Mouse (Mus musculus) frontal cortex, adult 2 months (tissue): ENCODE measurements around the gene Hdhd3. TPM values are rescaled to one million over a fixed set of nuclear protein-coding genes. Genes with fewer than 3 reads are reported as not detected.
A peak's percentile ranks its signal among the peaks of the same experiment; 100 is the strongest.

Source experiments
- DNase-seq, 2 experiments: peaks; one replicate each; pipeline ENCODE4 v3.0.0; 2022; ENCODE audit warnings: low spot score in 1 of 2; ENCODE audit errors: extremely low spot score in 1 of 2
- polyA plus RNA-seq: library from polyadenylated mRNA; depleted of rRNA; stranded (reverse); fragments of >200 nt; gene quantifications from 2 replicates; pipeline ENCODE4 v1.2.3, GENCODE M21; 2012; rRNA removed

Hdhd3 gene
- polyA plus RNA-seq = 6.8 and 8.0 TPM in 2 replicates

DNA sequence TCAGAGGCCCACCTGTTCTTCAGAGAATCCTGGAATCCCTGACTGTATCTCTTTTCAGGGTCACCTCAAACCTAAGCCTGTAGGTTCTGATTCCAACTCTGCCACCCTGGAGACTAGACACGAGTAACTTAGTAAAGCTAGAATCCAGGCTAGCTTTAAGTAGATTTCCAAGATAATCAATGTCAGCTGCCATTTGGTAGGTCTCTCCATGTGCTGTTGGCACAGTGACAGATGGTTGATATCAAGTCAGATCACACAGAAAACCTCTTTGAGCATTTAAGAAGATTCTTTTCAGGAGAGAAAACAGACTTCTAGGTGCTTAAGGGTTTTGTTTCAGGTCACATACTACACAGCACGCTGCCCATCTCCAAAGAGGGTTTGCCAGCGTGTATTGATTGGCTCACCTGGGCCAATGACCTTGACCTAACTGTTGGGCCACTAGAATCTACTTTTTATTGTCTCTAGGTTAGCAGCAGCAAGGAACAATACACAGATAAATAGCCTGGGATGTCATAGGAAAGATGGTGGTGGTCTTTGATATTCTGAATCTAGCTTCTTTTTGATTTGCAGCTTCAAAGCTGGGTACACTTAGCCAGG is at the start of gene Hdhd3:
Hdhd3 (minus strand) TSS at position 94 of the 597 bp plus-strand sequence.
- no peak for DNase-seq

DNA sequence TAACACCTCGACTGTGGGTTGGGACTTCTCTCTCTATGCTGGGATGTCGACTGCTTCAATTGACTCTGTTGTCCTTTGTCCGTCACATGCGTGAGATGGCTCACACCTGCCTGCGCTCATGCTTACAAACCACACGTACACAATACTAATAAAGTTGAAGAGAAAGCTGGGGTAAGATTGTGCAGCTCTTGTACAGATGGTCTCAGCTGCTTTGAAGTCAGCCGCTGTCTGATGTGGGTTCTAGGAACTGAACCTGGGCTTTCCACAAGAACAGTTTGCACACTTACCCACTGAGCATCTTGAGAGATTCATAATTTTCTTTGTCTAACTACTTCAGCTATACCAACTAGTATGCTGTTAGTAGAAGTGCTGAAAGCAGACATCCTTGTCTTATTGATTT is 48.7 kb upstream of the Hdhd3 start:
- DNase-seq = no peak

DNA sequence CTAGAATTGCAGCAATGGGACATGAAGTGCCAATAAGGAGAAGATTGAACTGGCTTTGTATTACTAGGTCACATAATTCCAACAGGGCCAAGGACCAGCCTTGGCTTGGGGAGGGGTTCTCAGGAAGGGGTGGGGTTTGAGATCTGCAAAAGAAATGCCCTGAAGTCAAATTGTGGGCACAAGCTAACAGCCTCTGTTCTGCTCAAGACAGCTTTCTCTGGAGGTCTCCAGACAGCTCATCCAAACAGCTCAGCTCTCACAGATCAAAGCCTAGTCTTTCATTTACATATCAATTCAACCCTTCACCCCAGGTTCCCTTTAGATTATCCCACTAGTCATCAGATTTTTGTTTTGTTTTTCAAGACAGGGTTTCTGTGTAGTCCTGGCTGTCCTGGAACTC is 41.5 kb upstream of the Hdhd3 start:
- DNase-seq = no peak

DNA sequence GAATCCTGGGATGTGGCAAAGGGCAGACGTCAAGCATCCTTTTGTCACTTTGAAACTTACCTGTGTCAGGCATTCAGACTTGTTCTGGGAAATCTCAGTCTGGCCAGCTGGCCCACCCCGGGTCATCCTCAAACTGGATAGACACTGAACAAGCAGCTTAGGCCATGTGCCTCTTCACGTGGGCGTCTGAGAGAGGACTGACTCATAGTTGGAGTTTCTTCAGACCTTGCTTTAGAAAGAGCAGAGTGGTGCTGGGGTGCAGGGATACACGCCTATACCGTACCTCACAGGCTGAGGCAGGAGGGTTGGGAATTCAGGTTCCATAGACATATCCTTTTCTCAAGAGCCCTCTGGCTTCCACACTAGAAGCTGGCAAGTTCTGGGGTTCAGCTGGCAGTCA is 40.5 kb upstream of the Hdhd3 start:
- DNase-seq = no peak

DNA sequence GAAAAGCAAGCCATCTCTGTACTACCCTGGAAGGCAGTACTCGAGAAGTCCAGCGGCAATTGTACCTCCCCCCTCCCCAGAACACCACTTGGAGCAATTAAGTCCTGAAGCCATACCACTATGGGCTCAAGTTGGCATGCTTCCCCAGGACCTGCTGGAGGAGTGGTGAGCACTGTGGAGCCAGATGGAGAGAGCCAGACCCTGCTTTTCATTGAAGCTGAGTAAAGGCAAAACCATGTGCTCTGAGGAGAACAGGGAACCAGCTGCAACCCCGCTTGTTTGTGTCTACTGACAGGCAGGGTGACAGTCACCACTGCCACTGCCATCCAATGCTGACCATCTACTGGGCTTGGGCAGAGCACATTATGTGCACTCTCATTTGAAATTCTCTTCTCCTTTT is 38.5 kb upstream of the Hdhd3 start:
- no peak for DNase-seq

DNA sequence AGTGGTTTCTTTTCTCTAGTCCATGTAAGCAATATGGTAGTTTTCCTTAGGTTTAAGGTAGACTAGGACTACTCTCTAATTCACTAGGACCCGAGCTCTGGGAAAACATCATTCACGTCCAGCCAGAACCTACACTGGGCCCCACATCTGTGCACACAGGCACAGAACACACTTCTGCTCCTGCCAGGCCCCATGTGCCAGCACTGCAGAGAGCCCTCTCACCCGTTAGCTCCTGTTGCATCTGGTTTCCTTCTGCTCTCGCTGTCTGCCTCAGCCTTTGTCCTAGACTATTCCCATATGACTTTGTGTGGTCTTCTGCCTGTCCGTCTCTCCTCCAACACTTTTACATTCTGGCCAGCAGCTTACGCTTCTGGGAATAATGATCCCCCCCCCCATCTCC is 30.5 kb upstream of the Hdhd3 start:
- DNase-seq = no peak

DNA sequence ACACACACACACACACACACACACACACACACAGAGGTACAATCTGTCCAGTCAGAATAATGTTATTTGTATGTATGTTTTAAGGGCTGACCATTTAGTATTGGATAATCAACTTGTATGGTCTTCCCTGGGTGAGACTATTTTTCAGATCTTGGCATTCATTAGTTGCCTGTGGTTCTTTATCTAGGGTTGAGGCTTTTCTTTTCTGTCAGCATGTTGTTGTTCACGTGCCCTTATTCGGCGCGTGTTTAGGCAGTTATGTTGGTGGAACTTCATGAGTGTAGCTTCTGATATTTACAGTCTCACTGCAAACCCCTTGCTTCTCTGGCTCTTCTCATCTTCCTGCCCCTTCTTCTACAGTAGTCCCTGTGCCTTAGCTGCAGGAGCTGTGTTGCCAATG is 24.4 kb upstream of the Hdhd3 start:
- no peak for DNase-seq

DNA sequence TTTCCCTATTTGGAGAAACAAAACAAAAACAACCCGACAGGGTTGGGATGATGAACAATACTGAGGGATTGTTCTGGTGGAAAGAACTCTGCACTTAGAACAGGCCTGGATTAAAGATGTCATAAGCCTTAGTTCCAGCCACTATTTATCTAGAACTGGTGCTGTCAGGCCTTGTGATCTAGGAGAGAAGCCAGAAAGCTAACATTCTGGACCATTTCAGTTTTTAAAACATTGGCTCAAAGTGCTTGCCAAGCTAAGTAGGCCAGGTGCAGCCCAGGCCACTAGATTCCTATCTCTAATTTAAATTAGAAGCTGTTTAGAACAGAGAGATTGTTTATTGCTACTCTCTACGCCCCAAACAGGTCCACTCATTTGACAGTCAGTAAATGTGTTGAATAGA is 23.0 kb upstream of the Hdhd3 start:
- no peak for DNase-seq

DNA sequence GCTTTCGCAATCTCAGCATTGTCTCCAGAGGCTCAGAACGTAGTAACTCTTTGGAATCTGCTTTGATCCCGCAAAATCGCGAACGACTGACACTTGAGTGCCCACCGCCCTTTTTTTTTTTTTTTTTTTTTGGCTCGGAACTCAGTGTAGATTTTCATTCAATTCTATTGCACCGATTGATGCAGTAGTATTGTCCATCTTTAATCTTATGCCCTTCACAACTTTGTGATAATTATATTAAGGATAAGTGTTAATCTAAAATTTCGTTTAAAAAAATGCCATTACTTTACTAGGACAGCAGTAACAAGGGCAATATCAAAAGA is 22.2 kb upstream of the Hdhd3 start:
- no peak for DNase-seq

DNA sequence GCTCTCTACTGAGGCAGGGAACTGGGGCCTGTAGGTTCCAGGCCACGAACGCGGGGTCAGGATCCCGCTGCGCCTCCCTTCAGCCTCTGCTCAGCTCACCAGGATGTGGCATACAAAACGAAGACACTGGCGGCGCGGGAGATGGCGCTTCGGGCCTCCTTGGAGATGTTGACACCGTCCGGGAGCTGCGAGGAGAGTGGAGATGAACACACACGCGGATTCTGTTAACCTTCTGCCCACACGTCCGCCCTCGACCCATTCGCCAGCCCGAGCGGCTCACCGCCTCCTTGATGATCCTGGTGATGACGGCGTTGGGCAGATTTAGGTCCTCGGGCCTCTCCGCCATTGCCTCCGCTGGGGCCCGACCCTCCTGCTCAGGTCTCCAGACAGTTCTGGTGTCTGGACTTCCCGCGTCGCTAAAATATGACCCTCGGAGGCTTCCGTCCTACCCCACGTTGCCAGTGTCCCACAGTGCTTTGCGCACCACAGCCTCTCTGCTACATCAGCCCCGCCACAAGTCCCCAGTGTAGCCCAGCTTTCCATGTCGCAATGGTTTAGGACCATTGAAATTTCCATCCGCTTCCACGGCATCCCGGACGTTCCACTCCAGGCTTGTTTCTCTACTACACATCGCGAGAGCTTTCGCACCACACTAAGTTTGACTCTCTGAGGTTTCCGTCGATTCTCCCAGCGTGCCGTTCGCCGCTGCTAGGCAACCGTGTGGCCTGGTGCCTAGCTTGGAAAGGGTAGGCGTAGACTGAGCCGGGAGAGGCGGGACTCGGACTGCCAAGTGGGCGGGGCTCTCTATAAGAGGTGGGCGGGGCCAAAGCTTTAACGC is 21.6 kb upstream of the Hdhd3 start, which contains the start of the genes Pole3 and 4933430I17Rik:
Pole3 (minus strand) TSS at position 418 of the 838 bp plus-strand sequence.
4933430I17Rik (plus strand) TSS at position 719 of the 838 bp plus-strand sequence.
- DNase-seq = peak; percentile 92 to 97

DNA sequence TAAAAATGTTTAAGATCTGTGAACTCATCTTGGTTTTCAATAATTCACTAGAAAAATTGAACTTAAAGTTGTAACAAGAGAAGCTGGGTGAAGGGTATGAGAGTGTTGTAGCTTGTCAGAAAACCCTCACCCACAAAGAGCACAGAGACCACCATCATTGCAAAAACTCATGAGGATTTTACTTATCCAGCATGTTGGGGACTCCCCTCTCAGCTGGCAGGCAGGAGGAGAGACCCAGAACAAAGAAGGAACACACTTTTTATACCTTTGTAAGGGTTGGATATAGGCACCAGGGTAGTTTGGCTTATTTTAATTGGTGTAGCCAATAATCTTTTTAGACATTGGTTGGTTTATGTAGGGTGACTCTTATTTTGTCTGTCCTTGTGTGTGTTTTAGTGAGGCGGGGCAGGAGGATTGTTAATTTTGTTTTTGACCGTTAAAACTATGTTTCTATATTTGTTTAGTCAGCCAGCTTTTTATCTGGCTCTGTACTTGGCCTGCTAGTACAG is 17.7 kb upstream of the Hdhd3 start:
- DNase-seq = no peak

DNA sequence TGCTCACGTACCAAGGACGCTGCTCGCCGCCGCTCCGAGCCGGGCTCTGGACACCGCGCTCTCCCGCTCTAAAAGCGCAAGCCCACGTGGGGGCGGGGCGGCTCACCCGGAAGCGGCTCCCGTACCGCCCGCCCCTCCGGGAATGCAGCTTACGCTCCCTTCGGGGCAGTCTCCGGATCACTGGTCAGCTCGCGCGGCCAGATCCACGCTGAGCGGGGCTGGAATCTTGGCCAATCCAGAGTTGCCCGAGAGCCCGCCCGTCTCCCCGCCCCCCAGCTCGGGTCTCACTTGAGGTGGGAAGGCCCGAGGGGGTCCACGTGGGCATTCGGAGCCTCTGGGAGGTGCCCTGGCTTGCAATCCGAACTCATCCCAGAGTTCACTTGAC is 16.6 kb upstream of the Hdhd3 start, which contains the start of gene Alad:
Alad (minus strand) TSS at position 70 of the 385 bp plus-strand sequence.
- peak; percentile 45 to 79 for DNase-seq

DNA sequence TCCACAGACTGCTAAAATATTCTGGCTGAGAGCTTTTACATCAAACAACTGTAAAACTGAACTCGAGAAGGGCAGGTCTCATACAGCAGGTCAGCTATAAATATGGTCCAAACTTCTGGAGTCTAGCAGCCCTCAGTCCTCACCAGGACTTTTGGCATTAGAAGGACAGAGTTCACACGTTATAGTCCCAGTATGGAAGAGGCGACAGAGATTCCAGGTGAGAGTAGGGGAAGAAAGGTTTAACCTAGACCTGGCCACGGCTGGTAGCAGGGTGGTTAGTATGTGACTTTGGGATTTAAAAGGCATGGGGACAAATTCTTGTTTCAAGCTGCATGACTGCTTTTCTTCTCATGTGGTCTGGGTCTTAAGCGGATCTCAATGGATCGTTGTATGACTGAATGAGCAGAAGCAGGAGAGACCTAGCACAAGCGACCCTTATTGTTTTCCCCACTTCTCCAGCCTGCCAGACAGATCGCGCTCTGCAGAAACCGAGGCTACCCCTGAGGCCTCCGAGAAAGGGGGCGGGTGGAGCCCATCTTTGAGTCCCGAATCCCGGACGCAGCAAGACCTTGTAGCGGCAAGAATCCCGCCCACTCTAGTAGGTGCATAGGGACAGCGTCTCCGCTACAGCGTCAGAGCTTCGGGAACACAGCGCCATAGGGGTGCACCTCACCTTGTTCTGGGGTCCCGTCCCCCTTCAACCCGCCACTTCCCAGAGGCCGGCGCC is 16.0 kb upstream of the Hdhd3 start:
- no peak for DNase-seq

DNA sequence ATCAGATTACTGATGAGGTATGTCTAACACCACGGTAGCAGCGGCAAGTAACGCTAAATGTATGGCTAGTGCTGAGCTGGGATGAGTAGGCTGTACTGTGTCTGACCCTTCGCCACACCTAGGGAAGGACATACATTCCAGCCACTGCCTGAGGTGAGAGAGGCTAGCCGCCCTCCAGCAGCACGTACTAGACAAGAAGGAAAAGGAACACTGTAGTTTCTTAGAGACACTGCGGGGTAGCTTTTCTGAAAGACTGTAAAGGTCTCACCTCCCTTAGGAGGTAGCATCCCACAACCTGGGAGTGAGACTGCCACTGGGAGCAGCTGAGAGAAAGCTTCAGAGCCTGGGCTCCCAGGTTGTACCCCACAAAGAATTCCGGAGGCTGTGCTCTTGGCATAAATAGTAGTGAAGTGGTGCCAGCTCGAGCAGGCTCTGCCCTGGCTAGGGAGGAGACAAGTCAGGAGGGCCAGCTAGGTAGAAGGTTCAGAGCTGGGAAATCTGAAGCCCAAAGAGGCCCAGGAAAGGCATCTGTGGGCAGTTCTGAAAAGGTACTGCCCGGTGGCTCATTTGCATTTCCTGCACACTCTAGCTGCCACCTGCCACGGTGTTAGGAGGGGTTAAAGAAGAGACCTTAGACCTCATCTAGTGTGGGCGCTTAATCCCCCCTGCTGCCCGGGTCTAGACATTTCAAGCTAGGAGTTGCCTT is 15.3 kb upstream of the Hdhd3 start:
- no peak for DNase-seq

DNA sequence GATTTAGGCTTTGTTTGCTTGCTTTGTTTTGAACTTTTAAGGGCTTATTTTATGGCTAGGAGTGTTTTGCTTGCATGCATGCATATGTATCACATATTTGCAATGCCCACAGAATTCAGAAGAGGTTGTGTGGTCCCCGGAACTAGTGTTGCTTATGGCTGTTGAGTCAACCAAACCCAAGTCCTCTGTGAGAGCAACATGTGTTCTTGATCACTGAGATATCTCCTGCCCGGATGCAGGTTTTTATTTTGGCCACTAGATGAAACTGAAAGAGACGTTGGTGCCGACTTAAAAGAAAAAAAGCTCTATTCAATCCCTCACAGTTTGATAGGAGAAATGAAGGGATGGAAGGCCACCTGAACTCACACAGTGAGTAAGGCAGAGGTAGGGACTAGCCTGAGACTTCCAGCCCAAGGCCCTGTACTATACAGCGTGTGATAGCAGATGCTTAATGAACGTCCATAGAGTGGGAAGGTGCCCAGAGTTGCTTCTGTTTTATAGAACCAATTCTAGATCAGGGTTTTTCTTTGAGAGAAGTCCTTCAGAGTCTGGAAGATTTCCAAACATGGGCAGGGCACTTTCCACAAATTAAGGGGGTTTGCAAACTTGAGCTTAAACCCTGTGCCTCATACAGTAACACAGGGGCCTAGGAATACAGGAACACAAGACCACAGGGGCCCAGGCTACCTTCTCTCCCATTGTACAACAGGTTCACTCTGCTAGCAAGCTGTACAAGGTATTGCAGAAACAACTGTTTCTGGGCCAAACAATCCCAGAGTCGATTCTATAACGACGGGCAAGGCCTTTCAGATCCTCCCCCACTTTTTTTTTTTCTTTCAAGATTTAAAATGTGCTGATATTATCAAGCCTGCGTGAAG is 14.5 kb upstream of the Hdhd3 start:
- DNase-seq = no peak

DNA sequence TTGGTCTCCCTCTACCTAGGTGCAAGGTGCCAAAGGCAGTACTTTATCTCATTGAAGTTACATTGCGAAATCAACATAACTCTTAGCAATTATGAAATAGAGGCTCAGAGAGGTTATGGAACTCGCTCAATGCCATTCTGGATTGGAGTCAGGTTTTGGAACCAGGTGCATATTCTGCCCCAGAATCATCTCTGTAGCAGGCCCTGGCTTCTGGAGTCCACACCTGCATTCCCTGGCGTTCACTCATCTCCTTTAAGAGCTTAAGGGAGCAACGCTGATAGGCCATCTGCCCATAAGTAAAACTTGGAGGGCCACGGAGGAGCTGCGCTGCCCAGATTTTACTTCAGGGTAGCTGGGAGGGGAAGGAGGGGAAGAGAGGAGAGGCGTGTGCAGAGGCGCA is 13.8 kb upstream of the Hdhd3 start:
- DNase-seq = no peak

DNA sequence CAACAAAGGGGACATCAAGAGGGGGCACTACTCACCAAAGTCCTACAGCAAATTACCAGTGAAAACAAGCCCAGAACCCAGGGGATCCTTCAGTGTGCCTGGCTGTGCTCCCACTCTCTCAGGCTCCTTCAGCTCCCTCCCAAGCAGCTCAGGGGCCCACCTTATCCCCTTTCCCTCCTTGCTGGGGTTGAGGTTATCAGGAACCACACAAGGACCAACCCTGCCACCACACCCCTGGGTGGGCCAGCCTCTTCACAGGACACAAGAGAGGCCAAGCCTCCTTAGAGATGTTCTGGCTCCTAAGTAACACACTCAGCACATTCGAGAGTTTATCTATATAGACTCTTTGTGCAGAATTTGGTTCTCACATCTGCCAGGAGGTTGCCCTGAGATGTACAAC is 13.3 kb upstream of the Hdhd3 start:
- no peak for DNase-seq

DNA sequence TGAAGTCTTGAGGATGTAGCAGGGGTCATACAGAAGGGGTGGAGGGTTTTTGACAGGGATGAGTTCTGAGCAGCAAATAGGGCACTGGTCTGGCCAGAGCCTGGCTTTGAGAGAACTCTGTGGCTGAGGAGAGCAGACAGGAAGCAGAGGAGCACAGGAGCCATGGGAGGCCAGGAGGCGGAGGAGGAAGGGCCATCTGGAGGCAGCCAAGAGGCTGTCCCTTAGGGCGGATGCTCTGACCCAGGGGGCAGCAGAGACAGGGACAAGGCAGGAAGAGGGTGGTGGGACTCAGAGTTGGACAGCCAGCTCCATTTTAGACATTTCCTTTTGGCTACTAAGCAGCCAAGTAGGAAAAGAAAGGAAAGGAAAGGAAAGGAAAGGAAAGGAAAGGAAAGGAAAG is 12.8 kb upstream of the Hdhd3 start:
- DNase-seq = no peak

DNA sequence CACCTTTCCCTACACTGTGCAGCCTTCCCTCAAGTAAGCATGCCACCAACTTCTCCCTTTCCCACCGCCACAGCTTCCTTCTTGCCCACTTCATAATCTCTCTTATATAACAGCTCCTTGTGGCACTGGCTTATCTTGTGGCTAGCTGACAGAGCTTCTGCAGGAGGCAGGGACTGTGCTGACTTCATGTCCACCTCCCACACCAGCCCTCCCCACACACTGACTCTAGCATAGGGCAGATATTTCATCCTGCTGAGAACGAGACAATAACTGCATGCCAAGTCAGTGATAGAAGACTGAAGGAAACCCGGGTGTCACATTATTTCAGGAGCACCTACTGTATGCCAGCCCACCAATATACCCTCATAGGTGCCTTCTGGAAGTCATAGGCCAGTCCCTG is 12.2 kb upstream of the Hdhd3 start:
- DNase-seq = no peak

DNA sequence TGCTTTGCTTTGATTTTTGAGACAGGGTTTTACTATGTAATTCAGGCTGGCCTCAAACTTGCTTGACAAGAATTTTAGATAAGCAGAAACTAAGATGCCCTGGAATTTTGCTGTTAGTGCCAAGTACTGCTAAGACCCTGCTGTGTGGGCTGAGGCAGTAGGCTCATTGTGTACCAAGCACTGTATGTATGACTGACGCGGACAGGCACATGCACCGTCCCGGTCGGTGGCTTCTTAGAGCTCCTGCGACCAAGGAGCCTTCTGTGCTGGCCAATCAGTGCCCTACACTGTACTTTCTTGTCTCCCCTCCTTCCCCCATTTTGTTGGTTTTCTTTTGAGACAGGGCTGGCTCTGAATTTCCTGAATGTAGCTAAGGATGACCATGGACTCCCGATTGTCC is 11.7 kb upstream of the Hdhd3 start:
- DNase-seq = no peak
